8 mouse cellular contexts compared by ENCODE assay signal in genomic region chr9:61899804-61900203, GRCm38 (mm10). TPM values are rescaled to one million over a fixed set of nuclear protein-coding genes. Genes with fewer than 3 reads are reported as not detected.
DNase-seq lines count a peak whose midpoint lies in the region; ATAC-seq and TF ChIP-seq lines count a peak whose summit lies in the region.

No protein-coding gene starts in this region.

- no peaks in the 10 kb centered on the region for H3K4me1 ChIP-seq in ES-Bruce4 (ENCODE audit: control insufficient read depth, insufficient read depth, low read length)
- H3K4me1 ChIP-seq in forebrain, embryonic 15.5 days = peaks cover 22% of the 10 kb centered on the region
- H3K4me1 ChIP-seq in lung, embryonic 16.5 days (replicated peaks; ENCODE audit: control insufficient read depth, insufficient read depth, low read length) = peaks cover 12% of the 10 kb centered on the region

- no peaks in the 10 kb centered on the region for H3K36me3 ChIP-seq in ES-Bruce4 (ENCODE audit: control insufficient read depth, insufficient read depth, low read length, poor library complexity, severe bottlenecking)
- no peaks in the 10 kb centered on the region for H3K36me3 ChIP-seq in forebrain, embryonic 15.5 days
- no peaks in the 10 kb centered on the region for H3K36me3 ChIP-seq in lung, embryonic 16.5 days (ENCODE audit: control insufficient read depth, insufficient read depth, low read length)

- intact Hi-C loops in heart, postnatal 25 days (cut with DNase I) = loop anchor here (1.0 to 5.0 kb wide), 5 partner anchors 68 to 1005 kb away; partner anchors contain the start of gene Tle3

- H3K4me2 ChIP-seq in forebrain, embryonic 15.5 days (replicated peaks) = peak overlapping the region; percentile 36
- peak overlapping the region; percentile 42 for H3K4me2 ChIP-seq in lung, embryonic 16.5 days (ENCODE audit: low read depth, low read length)

- TF ChIP-seq POLR2A in ES-Bruce4 (IDR thresholded peaks at IDR 0.05; ENCODE audit: insufficient read depth, low read length) = no peak

- 6% methylated on average over 16 of the region's 16 CpGs for WGBS in forebrain, embryonic 15.5 days
- WGBS in lung, embryonic 16.5 days = 4% methylated on average over 16 of the region's 16 CpGs

- peak; percentile 65 for DNase-seq in cerebellum, adult 11-12 months
- peak; percentile 33 for DNase-seq in heart, postnatal 25 days (ENCODE audit: low spot score)
- DNase-seq in layer of hippocampus, adult 2 months (ENCODE audit: low spot score in 2 of 2) = peak; percentile 74 to 88
- DNase-seq in retina, embryonic 14.5 days (ENCODE audit: low spot score) = peak; percentile 92
- DNase-seq in thymus, postnatal 14 days = peak; percentile 81

- no peak for TF ChIP-seq EP300 in ES-Bruce4 (IDR thresholded peaks at IDR 0.05; ENCODE audit: insufficient read depth, low read depth, low read length)

- no peaks in the 10 kb centered on the region for H3K27me3 ChIP-seq in ES-Bruce4 (ENCODE audit: control insufficient read depth, insufficient read depth, low read length, poor library complexity, severe bottlenecking)
- H3K27me3 ChIP-seq in forebrain, embryonic 15.5 days = peaks cover 3% of the 10 kb centered on the region; the same call in 1 of the 2 replicates
- peaks cover 6% of the 10 kb centered on the region for H3K27me3 ChIP-seq in lung, embryonic 16.5 days (ENCODE audit: control insufficient read depth, insufficient read depth, low read depth, low read length)

- peak; percentile 72 for ATAC-seq in forebrain, embryonic 15.5 days (replicated peaks)
- ATAC-seq in lung, embryonic 16.5 days (ENCODE audit: low read depth) = peak; percentile 40; the same call in 1 of the 2 replicates

- no peak overlapping the region for H3K27ac ChIP-seq in ES-Bruce4 (ENCODE audit: insufficient read depth, low read length)
- no peak overlapping the region for H3K27ac ChIP-seq in forebrain, embryonic 15.5 days (replicated peaks)
- no peak overlapping the region for H3K27ac ChIP-seq in layer of hippocampus, adult 2 months
- H3K27ac ChIP-seq in lung, embryonic 16.5 days (ENCODE audit: low read length) = no peak overlapping the region

- H3K9me3 ChIP-seq in ES-Bruce4 (replicated peaks; ENCODE audit: control insufficient read depth, insufficient read depth, low read length, poor library complexity, severe bottlenecking) = no peaks in the 10 kb centered on the region
- no peaks in the 10 kb centered on the region for H3K9me3 ChIP-seq in forebrain, embryonic 15.5 days
- H3K9me3 ChIP-seq in lung, embryonic 16.5 days (ENCODE audit: control insufficient read depth, low read length) = no peaks in the 10 kb centered on the region

- no peak overlapping the region for H3K9ac ChIP-seq in ES-Bruce4 (ENCODE audit: low read depth, poor library complexity, severe bottlenecking)
- H3K9ac ChIP-seq in forebrain, embryonic 15.5 days (replicated peaks) = no peak overlapping the region
- H3K9ac ChIP-seq in lung, embryonic 16.5 days (ENCODE audit: low read length) = peak overlapping the region; percentile 36; the same call in 1 of the 2 replicates

- no peak overlapping the region for H3K4me3 ChIP-seq in ES-Bruce4 (ENCODE audit: low read depth, low read length)
- no peak overlapping the region for H3K4me3 ChIP-seq in forebrain, embryonic 15.5 days
- H3K4me3 ChIP-seq in layer of hippocampus, adult 2 months = peak overlapping the region; percentile 36
- H3K4me3 ChIP-seq in lung, embryonic 16.5 days (ENCODE audit: low read length) = peak overlapping the region; percentile 4; the same call in 1 of the 2 replicates

- peak; percentile 77 for TF ChIP-seq CTCF in ES-Bruce4 (IDR thresholded peaks at IDR 0.05; ENCODE audit: low read depth, low read length)
- TF ChIP-seq CTCF in layer of hippocampus, adult 2 months (conservative IDR thresholded peaks at IDR 0.05) = peak; percentile 96

RNA-seq across cellular contexts. Expression of gene Rplp1, which starts 14.5 kb away (rescaled TPM):
- 6,021 and 6,375 TPM in 2 replicates for polyA plus RNA-seq in ES-Bruce4 (2011; ENCODE audit: insufficient read depth, insufficient read length, low read depth, missing spikeins)
- polyA plus RNA-seq in forebrain, embryonic 15.5 days (2015; fragmentation: Nextera tagmentation; extraction: Ambion mirVana) = 859 and 881 TPM in 2 replicates
- 1,000 to 10,000 TPM; 1,445 to 1,467 TPM for total RNA-seq in heart, postnatal 25 days (2021)
- 1,000 to 10,000 TPM; 1,620 to 1,656 TPM for total RNA-seq in layer of hippocampus, adult 2 months (2021)
- 1,274 and 1,299 TPM in 2 replicates for polyA plus RNA-seq in lung, embryonic 16.5 days (2015; fragmentation: Nextera tagmentation; extraction: Ambion mirVana)

RNA-seq across cellular contexts. Expression of gene Kif23, which starts 46.8 kb away (rescaled TPM):
- polyA plus RNA-seq in ES-Bruce4 (2011; ENCODE audit: insufficient read depth, insufficient read length, low read depth, missing spikeins) = 165 and 182 TPM in 2 replicates
- 40.2 and 45.5 TPM in 2 replicates for polyA plus RNA-seq in forebrain, embryonic 15.5 days (2015; fragmentation: Nextera tagmentation; extraction: Ambion mirVana)
- total RNA-seq in heart, postnatal 25 days (2021) = 1 to 10 TPM; 3.5 to 3.7 TPM
- 1 to 10 TPM; 1.5 to 3.9 TPM for total RNA-seq in layer of hippocampus, adult 2 months (2021)
- polyA plus RNA-seq in lung, embryonic 16.5 days (2015; fragmentation: Nextera tagmentation; extraction: Ambion mirVana) = 138 and 146 TPM in 2 replicates

Comparison
In these comparisons a context has a peak if more than half of its experiments do, and no peak if none do; other contexts are left out.
1. H3K4me3 ChIP-seq: peak in layer of hippocampus, adult 2 months (single experiment) and lung, embryonic 16.5 days (single experiment); none in ES-Bruce4 (single experiment) and forebrain, embryonic 15.5 days (single experiment).
2. DNase-seq: peak in every context shown above with its lines; median percentile 92 in retina, embryonic 14.5 days; 81 in layer of hippocampus, adult 2 months; 81 in thymus, postnatal 14 days; 65 in cerebellum, adult 11-12 months; 33 in heart, postnatal 25 days.